In genomic region chr11:98741622-98742396, GRCm38 (mm10) we compare ENCODE assay signal across 7 mouse cellular contexts. TPM values are rescaled to one million over a fixed set of nuclear protein-coding genes. Genes with fewer than 3 reads are reported as not detected.
A peak's percentile ranks its signal among the peaks of the same experiment; 100 is the strongest.
DNase-seq lines count a peak whose midpoint lies in the region; ATAC-seq and TF ChIP-seq lines count a peak whose summit lies in the region.

No protein-coding gene starts in this region.

- peak overlapping the region; percentile 65 for H3K4me2 ChIP-seq in forebrain, embryonic 15.5 days (replicated peaks)
- H3K4me2 ChIP-seq in hindbrain, embryonic 13.5 days = peak overlapping the region; percentile 96

- peak overlapping the region; percentile 65 for H3K4me3 ChIP-seq in forebrain, embryonic 15.5 days
- peak overlapping the region; percentile 92 for H3K4me3 ChIP-seq in hindbrain, embryonic 13.5 days
- peak overlapping the region; percentile 76 for H3K4me3 ChIP-seq in spleen, adult 2 months (ENCODE audit: extremely low read depth, insufficient read depth, insufficient read length)

- CTCF ChIA-PET in Patski (lab: Charles Lee) = interaction anchor here (0.8 to 5.7 kb wide), 12 partner anchors 9 to 47 kb away, joined by 3 to 40 read pairs (median 6); no protein-coding TSS in a partner anchor

- intact Hi-C loops in left cerebral cortex, postnatal 36 days (cut with DNase I) = loop anchor here (2.0 kb wide), 1 partner anchor 45 kb away; no protein-coding TSS in a partner anchor

- POLR2A ChIA-PET in Patski (lab: Charles Lee) = interaction anchor here (0.6 to 2.8 kb wide), 14 partner anchors 9 to 67 kb away, joined by 3 to 23 read pairs (median 4); partner anchors contain the start of genes Csf3, Med24 and Msl1

- in situ Hi-C loops in Patski (cut with MboI; ENCODE audit: low pct_unique_long_range_greater_than_20kb) = no loop called here

- H3K9me3 ChIP-seq in forebrain, embryonic 15.5 days = no peaks in the 10 kb centered on the region
- H3K9me3 ChIP-seq in hindbrain, embryonic 13.5 days = no peaks in the 10 kb centered on the region

- DNase-seq in Patski (ENCODE audit: low read depth, low spot score) = no peak
- DNase-seq in cerebellum, adult 18-20 months = peak; percentile 86 to 89
- peak; percentile 74 to 84 for DNase-seq in left cerebral cortex, postnatal 36 days (ENCODE audit: low spot score in 2 of 2)
- DNase-seq in spleen, adult 2 months (ENCODE audit: low read depth in 1 of 2, low spot score in 2 of 2) = peak; percentile 23 to 75

- WGBS in forebrain, embryonic 15.5 days = under 1% methylated on average over 83 of the region's 86 CpGs
- under 1% methylated on average over 55 of the region's 86 CpGs for WGBS in hindbrain, embryonic 13.5 days
- WGBS in spleen, adult 2 months = 1% methylated on average over 78 of the region's 86 CpGs

- no peak for TF ChIP-seq POLR2A in spleen, adult 2 months (IDR thresholded peaks at IDR 0.05; ENCODE audit: low read depth, low read length)

- no peaks in the 10 kb centered on the region for H3K27me3 ChIP-seq in Patski
- H3K27me3 ChIP-seq in forebrain, embryonic 15.5 days = no peaks in the 10 kb centered on the region
- H3K27me3 ChIP-seq in hindbrain, embryonic 13.5 days = no peaks in the 10 kb centered on the region
- H3K27me3 ChIP-seq in spleen, adult 2 months (ENCODE audit: control insufficient read depth, insufficient read depth, low read length) = no peaks in the 10 kb centered on the region

- peak; percentile 53 for ATAC-seq in Patski
- ATAC-seq in forebrain, embryonic 15.5 days (replicated peaks) = peak; percentile 69
- ATAC-seq in hindbrain, embryonic 13.5 days (ENCODE audit: low FRiP score) = peak; percentile 47
- ATAC-seq in megakaryocyte progenitor cell, adult 5-6 weeks (replicated peaks; ENCODE audit: poor library complexity) = peak; percentile 47

- TF ChIP-seq CTCF in Patski (IDR thresholded peaks at IDR 0.05) = no peak
- no peak for TF ChIP-seq CTCF in spleen, adult 2 months (IDR thresholded peaks at IDR 0.05; ENCODE audit: extremely low read depth, insufficient read depth, insufficient read length, insufficient replicate concordance)

- peak overlapping the region; percentile 97 for H3K27ac ChIP-seq in forebrain, embryonic 15.5 days (replicated peaks)
- peak overlapping the region; percentile 100 for H3K27ac ChIP-seq in hindbrain, embryonic 13.5 days
- H3K27ac ChIP-seq in spleen, adult 2 months (ENCODE audit: insufficient read depth, low read length) = peak overlapping the region; percentile 71

- H3K4me1 ChIP-seq in forebrain, embryonic 15.5 days = peaks cover 75% of the 10 kb centered on the region
- H3K4me1 ChIP-seq in hindbrain, embryonic 13.5 days (replicated peaks) = peaks cover 78% of the 10 kb centered on the region
- peaks cover 18% of the 10 kb centered on the region for H3K4me1 ChIP-seq in spleen, adult 2 months (ENCODE audit: control insufficient read depth, insufficient read depth, insufficient read length)

- H3K9ac ChIP-seq in forebrain, embryonic 15.5 days (replicated peaks) = peak overlapping the region; percentile 99
- peak overlapping the region; percentile 99 for H3K9ac ChIP-seq in hindbrain, embryonic 13.5 days

- H3K36me3 ChIP-seq in forebrain, embryonic 15.5 days = no peaks in the 10 kb centered on the region
- H3K36me3 ChIP-seq in hindbrain, embryonic 13.5 days = no peaks in the 10 kb centered on the region
- H3K36me3 ChIP-seq in spleen, adult 2 months (ENCODE audit: control insufficient read depth, insufficient read depth, low read length) = no peaks in the 10 kb centered on the region

RNA-seq across cellular contexts. Expression of gene Thra, which starts 1.4 kb away (rescaled TPM):
- 44.7 TPM for polyA plus RNA-seq in Patski (2021)
- 164 and 166 TPM in 2 replicates for polyA plus RNA-seq in forebrain, embryonic 15.5 days (2015; fragmentation: Nextera tagmentation; extraction: Ambion mirVana)
- polyA plus RNA-seq in hindbrain, embryonic 13.5 days (2015; fragmentation: Nextera tagmentation; extraction: Ambion mirVana) = 117 and 122 TPM in 2 replicates
- total RNA-seq in left cerebral cortex, postnatal 36 days (2021) = 100 to 1,000 TPM; 718 to 779 TPM
- total RNA-seq in megakaryocyte progenitor cell, adult 5-6 weeks (2015) = 34.2 and 34.6 TPM in 2 replicates
- 21.8 and 25.3 TPM in 2 replicates for total RNA-seq in megakaryocyte progenitor cell, adult 5-6 weeks (2017)
- 19.8 and 20.7 TPM in 2 replicates for polyA plus RNA-seq in spleen, adult 2 months (2012; rRNA removed)

RNA-seq across cellular contexts. Expression of gene Med24, which starts 12.6 kb away (rescaled TPM):
- 47.2 TPM for polyA plus RNA-seq in Patski (2021)
- 85.1 and 93.6 TPM in 2 replicates for polyA plus RNA-seq in forebrain, embryonic 15.5 days (2015; fragmentation: Nextera tagmentation; extraction: Ambion mirVana)
- 72.4 and 75.2 TPM in 2 replicates for polyA plus RNA-seq in hindbrain, embryonic 13.5 days (2015; fragmentation: Nextera tagmentation; extraction: Ambion mirVana)
- 100 to 1,000 TPM; 123 to 133 TPM for total RNA-seq in left cerebral cortex, postnatal 36 days (2021)
- 28.7 and 30.9 TPM in 2 replicates for total RNA-seq in megakaryocyte progenitor cell, adult 5-6 weeks (2015)
- total RNA-seq in megakaryocyte progenitor cell, adult 5-6 weeks (2017) = 36.2 and 46.3 TPM in 2 replicates
- 53.6 and 69.1 TPM in 2 replicates for polyA plus RNA-seq in spleen, adult 2 months (2012; rRNA removed)

RNA-seq across cellular contexts. Expression of gene Nr1d1, which starts 33.3 kb away (rescaled TPM):
- 37.2 TPM for polyA plus RNA-seq in Patski (2021)
- polyA plus RNA-seq in forebrain, embryonic 15.5 days (2015; fragmentation: Nextera tagmentation; extraction: Ambion mirVana) = 3.6 TPM in 2 replicates
- 1.9 and 2.4 TPM in 2 replicates for polyA plus RNA-seq in hindbrain, embryonic 13.5 days (2015; fragmentation: Nextera tagmentation; extraction: Ambion mirVana)
- 100 to 1,000 TPM; 117 to 141 TPM for total RNA-seq in left cerebral cortex, postnatal 36 days (2021)
- total RNA-seq in megakaryocyte progenitor cell, adult 5-6 weeks (2015) = 3.3 and 3.5 TPM in 2 replicates
- 0.47 and 0.87 TPM in 2 replicates for total RNA-seq in megakaryocyte progenitor cell, adult 5-6 weeks (2017)
- polyA plus RNA-seq in spleen, adult 2 months (2012; rRNA removed) = 27.7 and 29.0 TPM in 2 replicates

RNA-seq across cellular contexts. Expression of gene Csf3, which starts 40.7 kb away (rescaled TPM):
- 0.62 TPM for polyA plus RNA-seq in Patski (2021)
- polyA plus RNA-seq in forebrain, embryonic 15.5 days (2015; fragmentation: Nextera tagmentation; extraction: Ambion mirVana) = not detected in 2 replicates
- polyA plus RNA-seq in hindbrain, embryonic 13.5 days (2015; fragmentation: Nextera tagmentation; extraction: Ambion mirVana) = not detected in 2 replicates
- total RNA-seq in left cerebral cortex, postnatal 36 days (2021) = not detected
- not detected in 2 replicates for total RNA-seq in megakaryocyte progenitor cell, adult 5-6 weeks (2015)
- total RNA-seq in megakaryocyte progenitor cell, adult 5-6 weeks (2017) = not detected in 2 replicates
- 0.07 and 0.27 TPM in 2 replicates for polyA plus RNA-seq in spleen, adult 2 months (2012; rRNA removed)

RNA-seq across cellular contexts. Expression of gene Msl1, which starts 53.5 kb away (rescaled TPM):
- 69.9 TPM for polyA plus RNA-seq in Patski (2021)
- 30.2 and 31.7 TPM in 2 replicates for polyA plus RNA-seq in forebrain, embryonic 15.5 days (2015; fragmentation: Nextera tagmentation; extraction: Ambion mirVana)
- 31.5 and 33.0 TPM in 2 replicates for polyA plus RNA-seq in hindbrain, embryonic 13.5 days (2015; fragmentation: Nextera tagmentation; extraction: Ambion mirVana)
- total RNA-seq in left cerebral cortex, postnatal 36 days (2021) = 100 to 1,000 TPM; 169 to 193 TPM
- 60.8 and 62.0 TPM in 2 replicates for total RNA-seq in megakaryocyte progenitor cell, adult 5-6 weeks (2015)
- 76.3 and 99.9 TPM in 2 replicates for total RNA-seq in megakaryocyte progenitor cell, adult 5-6 weeks (2017)
- polyA plus RNA-seq in spleen, adult 2 months (2012; rRNA removed) = 23.3 and 41.2 TPM in 2 replicates
